Mouse (Mus musculus): ENCODE data around the gene Gm45717. TPM values are rescaled to one million over a fixed set of nuclear protein-coding genes. Genes with fewer than 3 reads are reported as not detected.

The Gm45717 gene
- polyA plus RNA-seq (2015; fragmentation: Illumina TruSeq; extraction: RNeasy Lipid Tissue Mini Kit (QIAGEN cat#74804); ENCODE audit: insufficient read depth, low read depth, low replicate concordance): not detected

GRCm38 (mm10) chr7:140955758-140956555 lies at the start of gene Gm45717, which contains the start of gene Ifitm2:
Gm45717 (minus strand) TSS chr7:140955937.
Ifitm2 (minus strand) TSS chr7:140955987.

GRCm38 (mm10) chr7:140966921-140967320 lies 11.2 kb upstream of the Gm45717 start, which contains the start of gene Ifitm1:
Ifitm1 (plus strand) TSS chr7:140967221.

GRCm38 (mm10) chr7:140949824-140950530 lies 5.8 kb downstream of the Gm45717 start, which contains the start of gene Ifitm5:
Ifitm5 (minus strand) TSS chr7:140950291.

GRCm38 (mm10) chr7:140941222-140942051 lies 14.3 kb downstream of the Gm45717 start, which contains the start of gene Pgghg:
Pgghg (plus strand) TSS chr7:140941391.

GRCm38 (mm10) chr7:140920418-140921029 lies 35.2 kb downstream of the Gm45717 start, which contains the start of gene Nlrp6:
Nlrp6 (plus strand) TSS chr7:140920902.

GRCm38 (mm10) chr7:140900220-140900619 lies 55.5 kb downstream of the Gm45717 start, which contains the start of gene Cox8b:
Cox8b (minus strand) TSS chr7:140900446.

Other genes starting within 250 kb of the Gm45717 start
- 33.7 TPM for gene Cyp2e1, start 192.2 kb downstream of the Gm45717 start, polyA plus RNA-seq (2015; fragmentation: Illumina TruSeq; extraction: RNeasy Lipid Tissue Mini Kit (QIAGEN cat#74804); ENCODE audit: insufficient read depth, low read depth, low replicate concordance)
- not detected for gene Syce1, start 168.1 kb downstream of the Gm45717 start, polyA plus RNA-seq (2015; fragmentation: Illumina TruSeq; extraction: RNeasy Lipid Tissue Mini Kit (QIAGEN cat#74804); ENCODE audit: insufficient read depth, low read depth, low replicate concordance)
- 0.20 TPM for gene Zfp941, start 133.8 kb downstream of the Gm45717 start, polyA plus RNA-seq (2015; fragmentation: Illumina TruSeq; extraction: RNeasy Lipid Tissue Mini Kit (QIAGEN cat#74804); ENCODE audit: insufficient read depth, low read depth, low replicate concordance)
- 11.2 TPM for gene Urah, start 120.9 kb downstream of the Gm45717 start, polyA plus RNA-seq (2015; fragmentation: Illumina TruSeq; extraction: RNeasy Lipid Tissue Mini Kit (QIAGEN cat#74804); ENCODE audit: insufficient read depth, low read depth, low replicate concordance)
- gene Scgb1c1, start 110.4 kb downstream of the Gm45717 start, polyA plus RNA-seq (2015; fragmentation: Illumina TruSeq; extraction: RNeasy Lipid Tissue Mini Kit (QIAGEN cat#74804); ENCODE audit: insufficient read depth, low read depth, low replicate concordance): not detected
- not detected for gene Odf3, start 108.1 kb downstream of the Gm45717 start, polyA plus RNA-seq (2015; fragmentation: Illumina TruSeq; extraction: RNeasy Lipid Tissue Mini Kit (QIAGEN cat#74804); ENCODE audit: insufficient read depth, low read depth, low replicate concordance)
- gene Gm45785, start 99.6 kb downstream of the Gm45717 start, polyA plus RNA-seq (2015; fragmentation: Illumina TruSeq; extraction: RNeasy Lipid Tissue Mini Kit (QIAGEN cat#74804); ENCODE audit: insufficient read depth, low read depth, low replicate concordance): not detected
- 22.5 TPM for gene Ric8a, start 99.0 kb downstream of the Gm45717 start, polyA plus RNA-seq (2015; fragmentation: Illumina TruSeq; extraction: RNeasy Lipid Tissue Mini Kit (QIAGEN cat#74804); ENCODE audit: insufficient read depth, low read depth, low replicate concordance)
- 14.4 TPM for gene Bet1l, start 98.4 kb downstream of the Gm45717 start, polyA plus RNA-seq (2015; fragmentation: Illumina TruSeq; extraction: RNeasy Lipid Tissue Mini Kit (QIAGEN cat#74804); ENCODE audit: insufficient read depth, low read depth, low replicate concordance)
- gene Psmd13, start 74.0 kb downstream of the Gm45717 start, polyA plus RNA-seq (2015; fragmentation: Illumina TruSeq; extraction: RNeasy Lipid Tissue Mini Kit (QIAGEN cat#74804); ENCODE audit: insufficient read depth, low read depth, low replicate concordance): 19.9 TPM
- 6.5 TPM for gene Sirt3, start 73.6 kb downstream of the Gm45717 start, polyA plus RNA-seq (2015; fragmentation: Illumina TruSeq; extraction: RNeasy Lipid Tissue Mini Kit (QIAGEN cat#74804); ENCODE audit: insufficient read depth, low read depth, low replicate concordance)
- gene Cox8b, start 55.5 kb downstream of the Gm45717 start, polyA plus RNA-seq (2015; fragmentation: Illumina TruSeq; extraction: RNeasy Lipid Tissue Mini Kit (QIAGEN cat#74804); ENCODE audit: insufficient read depth, low read depth, low replicate concordance): 7.3 TPM
- not detected for gene Nlrp6, start 35.0 kb downstream of the Gm45717 start, polyA plus RNA-seq (2015; fragmentation: Illumina TruSeq; extraction: RNeasy Lipid Tissue Mini Kit (QIAGEN cat#74804); ENCODE audit: insufficient read depth, low read depth, low replicate concordance)
- gene Pgghg, start 14.5 kb downstream of the Gm45717 start, polyA plus RNA-seq (2015; fragmentation: Illumina TruSeq; extraction: RNeasy Lipid Tissue Mini Kit (QIAGEN cat#74804); ENCODE audit: insufficient read depth, low read depth, low replicate concordance): 7.4 TPM
- gene Ifitm5, start 5.6 kb downstream of the Gm45717 start, polyA plus RNA-seq (2015; fragmentation: Illumina TruSeq; extraction: RNeasy Lipid Tissue Mini Kit (QIAGEN cat#74804); ENCODE audit: insufficient read depth, low read depth, low replicate concordance): not detected
- gene Ifitm2, start 50 bp upstream of the Gm45717 start, polyA plus RNA-seq (2015; fragmentation: Illumina TruSeq; extraction: RNeasy Lipid Tissue Mini Kit (QIAGEN cat#74804); ENCODE audit: insufficient read depth, low read depth, low replicate concordance): 171 TPM
- gene Ifitm1, start 11.3 kb upstream of the Gm45717 start, polyA plus RNA-seq (2015; fragmentation: Illumina TruSeq; extraction: RNeasy Lipid Tissue Mini Kit (QIAGEN cat#74804); ENCODE audit: insufficient read depth, low read depth, low replicate concordance): 20.5 TPM
- gene Ifitm3, start 54.8 kb upstream of the Gm45717 start, polyA plus RNA-seq (2015; fragmentation: Illumina TruSeq; extraction: RNeasy Lipid Tissue Mini Kit (QIAGEN cat#74804); ENCODE audit: insufficient read depth, low read depth, low replicate concordance): 188 TPM
- gene Ifitm6, start 62.0 kb upstream of the Gm45717 start, polyA plus RNA-seq (2015; fragmentation: Illumina TruSeq; extraction: RNeasy Lipid Tissue Mini Kit (QIAGEN cat#74804); ENCODE audit: insufficient read depth, low read depth, low replicate concordance): not detected
- gene Gm17387, start 73.2 kb upstream of the Gm45717 start, polyA plus RNA-seq (2015; fragmentation: Illumina TruSeq; extraction: RNeasy Lipid Tissue Mini Kit (QIAGEN cat#74804); ENCODE audit: insufficient read depth, low read depth, low replicate concordance): not detected
- gene B4galnt4, start 105.2 kb upstream of the Gm45717 start, polyA plus RNA-seq (2015; fragmentation: Illumina TruSeq; extraction: RNeasy Lipid Tissue Mini Kit (QIAGEN cat#74804); ENCODE audit: insufficient read depth, low read depth, low replicate concordance): 0.26 TPM
- gene Pkp3, start 122.3 kb upstream of the Gm45717 start, polyA plus RNA-seq (2015; fragmentation: Illumina TruSeq; extraction: RNeasy Lipid Tissue Mini Kit (QIAGEN cat#74804); ENCODE audit: insufficient read depth, low read depth, low replicate concordance): 12.4 TPM
- gene Sigirr, start 144.6 kb upstream of the Gm45717 start, polyA plus RNA-seq (2015; fragmentation: Illumina TruSeq; extraction: RNeasy Lipid Tissue Mini Kit (QIAGEN cat#74804); ENCODE audit: insufficient read depth, low read depth, low replicate concordance): 8.7 TPM
- gene Ano9, start 161.9 kb upstream of the Gm45717 start, polyA plus RNA-seq (2015; fragmentation: Illumina TruSeq; extraction: RNeasy Lipid Tissue Mini Kit (QIAGEN cat#74804); ENCODE audit: insufficient read depth, low read depth, low replicate concordance): 0.35 TPM
- gene Ptdss2, start 166.4 kb upstream of the Gm45717 start, polyA plus RNA-seq (2015; fragmentation: Illumina TruSeq; extraction: RNeasy Lipid Tissue Mini Kit (QIAGEN cat#74804); ENCODE audit: insufficient read depth, low read depth, low replicate concordance): 4.1 TPM
- gene Rnh1, start 216.9 kb upstream of the Gm45717 start, polyA plus RNA-seq (2015; fragmentation: Illumina TruSeq; extraction: RNeasy Lipid Tissue Mini Kit (QIAGEN cat#74804); ENCODE audit: insufficient read depth, low read depth, low replicate concordance): 56.7 TPM
- 22.7 TPM for gene Hras, start 238.1 kb upstream of the Gm45717 start, polyA plus RNA-seq (2015; fragmentation: Illumina TruSeq; extraction: RNeasy Lipid Tissue Mini Kit (QIAGEN cat#74804); ENCODE audit: insufficient read depth, low read depth, low replicate concordance)
- gene Lrrc56, start 238.2 kb upstream of the Gm45717 start, polyA plus RNA-seq (2015; fragmentation: Illumina TruSeq; extraction: RNeasy Lipid Tissue Mini Kit (QIAGEN cat#74804); ENCODE audit: insufficient read depth, low read depth, low replicate concordance): 1.4 TPM

Measured in pancreas, adult 10 weeks (tissue).